Mouse (Mus musculus) liver, embryonic 16.5 days (tissue): ENCODE data around the gene Aprt. TPM values are rescaled to one million over a fixed set of nuclear protein-coding genes. Genes with fewer than 3 reads are reported as not detected.
"Not testable (repeated sequence)": the region's sequence is repeated elsewhere in the genome, so short reads cannot be mapped to it uniquely, and the experiment has no call there.

Experiments used
- ATAC-seq: fragments of 200-750 bp; cut with Nextera tagmentation; 2 replicates; pipeline ENCODE4 v1.8.0; 2017; ENCODE audit warnings: low read depth, mild to moderate bottlenecking, moderate number of reproducible peaks, moderate library complexity
- H3K27ac ChIP-seq: fragments of 300-500 bp; sonication (generic); 2 replicates; pipeline ENCODE4 v1.5.1; 2014; ENCODE audit warnings: mild to moderate bottlenecking, low read length
- H3K27me3 ChIP-seq: fragments of 300-500 bp; sonication (generic); 2 replicates; pipeline ENCODE4 v1.6.1; 2014; ENCODE audit warnings: low read depth, low read length, mixed read lengths; ENCODE audit not compliant: control insufficient read depth, insufficient read depth
- H3K36me3 ChIP-seq: fragments of 300-500 bp; sonication (generic); 2 replicates; pipeline ENCODE4 v1.6.1; 2014; ENCODE audit warnings: mild to moderate bottlenecking; ENCODE audit not compliant: control insufficient read depth, insufficient read depth
- H3K4me1 ChIP-seq: fragments of 300-500 bp; sonication (generic); 2 replicates; pipeline ENCODE4 v1.6.1; 2014; ENCODE audit warnings: low read depth, low read length, mixed read lengths; ENCODE audit not compliant: control insufficient read depth
- H3K4me2 ChIP-seq: fragments of 300-500 bp; sonication (generic); 2 replicates; pipeline ENCODE4 v1.6.1; 2014; ENCODE audit warnings: low read depth, low read length, mixed read lengths
- H3K4me3 ChIP-seq: fragments of 300-500 bp; sonication (generic); 2 replicates; pipeline ENCODE4 v1.5.1; 2014; ENCODE audit warnings: low read depth, mild to moderate bottlenecking, low read length
- H3K9ac ChIP-seq: fragments of 300-500 bp; sonication (generic); 2 replicates; pipeline ENCODE4 v1.6.1; 2014; ENCODE audit warnings: low read depth, low read length
- H3K9me3 ChIP-seq: fragments of 300-500 bp; sonication (generic); replicated peaks from 2 replicates; pipeline ENCODE4 v1.6.1; 2016; ENCODE audit warnings: low read length; ENCODE audit not compliant: control insufficient read depth
- WGBS: fragments of 180-500 bp; shearing (Covaris S2); extraction: QIAGEN DNeasy Blood & Tissue Kit; methylation state at CpG from one replicate; pipeline ENCODE4 v1.1.7; 2014; ENCODE audit not compliant: insufficient replicate concordance; 5-methylcytosine and 5-hydroxymethylcytosine counted together
- polyA plus RNA-seq: library from polyadenylated mRNA; unstranded; fragments of >200 nt; fragmentation: Nextera tagmentation; extraction: Ambion mirVana; gene quantifications from 2 replicates; pipeline ENCODE4 v1.2.1, GENCODE M21; 2015

Aprt gene
- polyA plus RNA-seq, 1 experiment from 2014 or later: 204 TPM

- Histone ChIP-seq H3K4me1 (peaks cover 47% of the 10 kb centered on the region), H3K4me3 (peak overlapping the region; percentile 68), H3K36me3 (peaks cover 7% of the 10 kb centered on the region), H3K9ac (no peak overlapping the region), H3K27me3 (no peaks in the 10 kb centered on the region), H3K27ac (no peak overlapping the region), H3K9me3 (no peaks in the 10 kb centered on the region), H3K4me2 (peak overlapping the region; percentile 77; the same call in 1 of the 2 replicates)
- WGBS: 57% methylated on average over 10 of the region's 10 CpGs
- no peak for ATAC-seq
Measured at GRCm38 (mm10) chr8:122577116-122577515, 407 bp upstream of the Aprt start.

- Histone ChIP-seq H3K27me3 (no peaks in the 10 kb centered on the region), H3K4me1 (peaks cover 55% of the 10 kb centered on the region), H3K9me3 (no peaks in the 10 kb centered on the region), H3K36me3 (peaks cover 18% of the 10 kb centered on the region), H3K4me3 (peak overlapping the region; percentile 68), H3K9ac (peak overlapping the region; percentile 70), H3K27ac (peak overlapping the region; percentile 76), H3K4me2 (peak overlapping the region; percentile 77)
- WGBS: 4% methylated on average over 21 of the region's 21 CpGs
- ATAC-seq: peak; percentile 1; the same call in 1 of the 2 replicates
Measured at GRCm38 (mm10) chr8:122575735-122576647, 718 bp downstream of the Aprt start.

- H3K4me1 ChIP-seq: peaks cover 55% of the 10 kb centered on the region
Measured at GRCm38 (mm10) chr8:122575286-122575685, 1.4 kb downstream of the Aprt start.

GRCm38 (mm10) chr8:122574667-122575251 is 1.9 kb downstream of the Aprt start:
- Histone ChIP-seq H3K9ac (peak overlapping the region; percentile 70; the same call in 1 of the 2 replicates), H3K4me2 (peak overlapping the region; percentile 77), H3K4me1 (peaks cover 57% of the 10 kb centered on the region), H3K27ac (peak overlapping the region; percentile 76), H3K9me3 (no peaks in the 10 kb centered on the region), H3K36me3 (peaks cover 30% of the 10 kb centered on the region), H3K4me3 (peak overlapping the region; percentile 68), H3K27me3 (no peaks in the 10 kb centered on the region)
- ATAC-seq: peak; percentile 61
- WGBS: 33% methylated on average over 10 of the region's 10 CpGs

More at GRCm38 (mm10) chr8:122575286-122575685, 1.4 kb downstream of the Aprt start:
- Histone ChIP-seq H3K9me3 (no peaks in the 10 kb centered on the region), H3K9ac (peak overlapping the region; percentile 70), H3K4me3 (peak overlapping the region; percentile 68), H3K27ac (peak overlapping the region; percentile 76), H3K36me3 (peaks cover 25% of the 10 kb centered on the region), H3K4me2 (peak overlapping the region; percentile 77), H3K27me3 (no peaks in the 10 kb centered on the region)
- WGBS: 17% methylated on average over 8 of the region's 8 CpGs
- ATAC-seq: no peak

- no peak overlapping the region for H3K4me3 ChIP-seq
- H3K4me1 ChIP-seq: peaks cover 62% of the 10 kb centered on the region
- H3K36me3 ChIP-seq: peaks cover 35% of the 10 kb centered on the region
- no peaks in the 10 kb centered on the region for H3K9me3 ChIP-seq
- ATAC-seq: peak; percentile 2; the same call in 1 of the 2 replicates
- H3K27me3 ChIP-seq: no peaks in the 10 kb centered on the region
- H3K4me2 ChIP-seq: 0 out of 2 replicates have a peak overlapping the region, but pooled peaks have one; percentile 77
- peak overlapping the region; percentile 76 for H3K27ac ChIP-seq
- H3K9ac ChIP-seq: no peak overlapping the region
- 48% methylated on average over 3 of the region's 3 CpGs for WGBS
Measured at GRCm38 (mm10) chr8:122574264-122574663, 2.4 kb downstream of the Aprt start.

- no peak for ATAC-seq
- peaks cover 67% of the 10 kb centered on the region for H3K4me1 ChIP-seq
- no peak overlapping the region for H3K9ac ChIP-seq
- 39% methylated on average over 9 of the region's 9 CpGs for WGBS
- H3K4me3 ChIP-seq: no peak overlapping the region
- peak overlapping the region; percentile 76 for H3K27ac ChIP-seq
- peaks cover 35% of the 10 kb centered on the region for H3K36me3 ChIP-seq
- no peak overlapping the region for H3K4me2 ChIP-seq
- H3K9me3 ChIP-seq: no peaks in the 10 kb centered on the region
- no peaks in the 10 kb centered on the region for H3K27me3 ChIP-seq
Measured at GRCm38 (mm10) chr8:122573577-122573976, 3.1 kb downstream of the Aprt start.

GRCm38 (mm10) chr8:122573176-122573575 is 3.5 kb downstream of the Aprt start:
- H3K9ac ChIP-seq: not testable (repeated sequence)

GRCm38 (mm10) chr8:122572751-122573150 is 4.0 kb downstream of the Aprt start:
- no peak for ATAC-seq
- no peak overlapping the region for H3K4me3 ChIP-seq
- H3K4me2 ChIP-seq: no peak overlapping the region
- H3K9me3 ChIP-seq: no peaks in the 10 kb centered on the region
- H3K36me3 ChIP-seq: peaks cover 35% of the 10 kb centered on the region
- 91% methylated on average over 3 of the region's 3 CpGs for WGBS
- peaks cover 67% of the 10 kb centered on the region for H3K4me1 ChIP-seq
- H3K27me3 ChIP-seq: no peaks in the 10 kb centered on the region
- no peak overlapping the region for H3K9ac ChIP-seq
- H3K27ac ChIP-seq: no peak overlapping the region

More at GRCm38 (mm10) chr8:122573176-122573575, 3.5 kb downstream of the Aprt start:
- not testable (repeated sequence) for H3K4me3 ChIP-seq, H3K27me3 ChIP-seq, H3K27ac ChIP-seq, H3K4me2 ChIP-seq, ATAC-seq, H3K9me3 ChIP-seq
- WGBS: 66% methylated on average over 4 of the region's 4 CpGs
- Histone ChIP-seq H3K4me1 (peaks cover 67% of the 10 kb centered on the region), H3K36me3 (peaks cover 35% of the 10 kb centered on the region)
